Mouse (Mus musculus): Measurements from ENCODE around the gene Gfral.
"Not testable (repeated sequence)": the region's sequence is repeated elsewhere in the genome, so short reads cannot be mapped to it uniquely, and the experiment has no call there.

Gene Gfral

DNA sequence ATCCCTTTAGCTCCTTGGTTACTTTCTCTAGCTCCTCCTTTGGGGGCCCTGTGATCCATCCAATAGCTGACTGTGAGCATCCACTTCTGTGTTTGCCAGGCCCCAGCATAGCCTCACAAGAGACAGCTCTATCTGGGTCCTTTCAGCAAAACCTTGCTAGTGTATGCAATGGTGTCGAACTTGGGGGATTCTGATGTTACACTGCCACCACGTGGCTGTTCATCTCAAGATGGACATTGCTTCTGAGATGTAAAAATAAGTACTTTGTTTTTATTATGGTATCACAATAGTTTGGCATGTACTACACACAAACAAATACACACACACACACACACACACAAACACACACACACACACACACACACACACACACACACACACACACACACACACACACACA, 90.6 kb downstream of the Gfral start:
- in situ Hi-C loops (cut with MboI) = not testable (repeated sequence)

Measured in mature B cell (primary cell).